Comparison of ENCODE assay signal across 1 mouse cellular context in the genomic region with DNA sequence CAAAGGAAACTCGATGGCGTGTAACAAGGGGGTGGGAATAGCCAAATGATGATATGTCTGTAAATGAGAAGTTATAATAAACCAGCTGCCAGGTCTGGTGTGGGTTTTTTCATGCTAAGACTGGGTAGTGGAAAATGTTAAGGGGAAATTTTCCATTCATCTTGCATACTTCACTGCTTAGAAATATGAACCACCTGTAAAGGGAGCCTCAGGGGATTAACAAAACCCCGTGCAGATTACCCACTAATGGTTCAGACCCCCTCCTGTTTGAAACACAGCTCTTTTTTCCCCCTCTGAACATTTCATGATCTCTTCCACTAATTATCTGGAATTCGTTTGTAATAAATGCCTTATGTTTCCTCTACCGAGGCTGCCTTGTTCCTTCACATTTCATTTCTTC.
A peak's percentile ranks its signal among the peaks of the same experiment; 100 is the strongest.
TF ChIP-seq lines count a peak whose summit lies in the region.

No protein-coding gene starts in this region.

TF ChIP-seq in CH12.LX, 34 proteins besides CTCF, POLR2A, EP300 and RAD21 (continued from another document):
- TF ChIP-seq MAZ (IDR thresholded peaks at IDR 0.05; ENCODE audit: low read depth, low read length) (0 out of 2 replicates have a peak, but pooled peaks have one; percentile 54), IRF4 (IDR thresholded peaks at IDR 0.05; ENCODE audit: low read depth, low read length) (peak; percentile 74), ZC3H11A (IDR thresholded peaks at IDR 0.05; ENCODE audit: low read depth, low read length) (no peak), ETS1 (conservative IDR thresholded peaks at IDR 0.05; ENCODE audit: low read depth, low read length) (peak; percentile 92), ZMIZ1 (IDR thresholded peaks at IDR 0.05; ENCODE audit: low read depth, low read length) (no peak), KAT2A (IDR thresholded peaks at IDR 0.05; ENCODE audit: insufficient replicate concordance, low read length) (0 out of 2 replicates have a peak, but pooled peaks have one; percentile 65)
